In the genomic region with DNA sequence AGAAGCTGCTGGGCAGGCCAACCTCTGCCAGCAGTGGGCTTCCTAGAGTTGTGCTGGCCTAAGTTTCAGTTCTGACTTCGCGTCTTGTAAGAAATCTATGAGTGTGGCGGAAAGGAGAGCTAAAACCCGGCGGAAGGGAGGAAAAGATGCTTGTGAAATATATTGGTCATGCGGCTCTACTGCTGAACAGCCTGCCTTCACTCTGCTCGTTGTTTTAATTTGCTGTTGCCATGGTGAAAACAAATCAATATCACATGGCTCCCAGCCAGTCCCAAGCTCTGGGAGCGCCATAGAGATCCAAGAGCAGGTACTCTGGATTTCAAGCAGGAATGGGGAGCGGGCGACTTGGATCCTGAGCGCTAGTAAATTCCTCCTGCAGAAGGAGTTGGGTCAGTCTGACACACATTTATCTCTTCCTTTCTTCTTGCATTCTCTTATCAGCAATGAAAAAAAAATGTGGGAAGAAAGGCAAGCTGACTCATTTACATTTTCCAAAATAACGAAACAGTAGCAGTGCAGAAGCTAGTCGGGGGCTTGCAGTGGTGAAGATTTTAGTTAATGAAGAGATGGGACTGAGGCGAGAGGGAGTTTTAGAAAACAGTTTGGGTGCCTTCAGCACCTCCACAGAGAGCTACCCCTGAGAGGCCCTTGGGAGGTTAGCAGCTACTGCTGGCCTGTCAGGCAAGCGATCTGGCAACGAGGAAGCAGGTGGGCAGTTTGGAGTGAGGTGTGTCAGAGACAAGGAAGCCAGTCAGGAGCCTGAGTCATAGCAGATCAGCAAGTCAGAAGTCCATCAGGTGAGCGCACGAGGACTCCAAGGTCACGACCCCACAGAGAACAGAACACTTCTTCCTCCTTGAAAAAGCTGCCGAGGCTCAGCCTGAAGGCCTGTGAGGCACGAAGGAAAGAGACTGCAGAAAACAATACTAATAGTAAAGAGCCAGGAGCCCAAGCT, we compare ENCODE assay signal across 8 mouse cellular contexts. TPM values are rescaled to one million over a fixed set of nuclear protein-coding genes. Genes with fewer than 3 reads are reported as not detected.
DNase-seq lines count a peak whose midpoint lies in the region; ATAC-seq and TF ChIP-seq lines count a peak whose summit lies in the region.

No protein-coding gene starts in this region.

- H3K4me3 ChIP-seq in bone marrow macrophage, adult 2 months (ENCODE audit: insufficient read depth, low read length) = peak overlapping the region; percentile 48
- peak overlapping the region; percentile 59 for H3K4me3 ChIP-seq in forebrain, embryonic 15.5 days
- H3K4me3 ChIP-seq in intestine, embryonic 14.5 days (ENCODE audit: low read depth, low read length) = peak overlapping the region; percentile 62
- peak overlapping the region; percentile 73 for H3K4me3 ChIP-seq in liver, embryonic 15.5 days (replicated peaks)

- peak overlapping the region; percentile 13; the same call in 1 of the 2 replicates for H3K9ac ChIP-seq in forebrain, embryonic 15.5 days (replicated peaks)
- peak overlapping the region; percentile 74 for H3K9ac ChIP-seq in intestine, embryonic 14.5 days (ENCODE audit: low read length)
- peak overlapping the region; percentile 34 for H3K9ac ChIP-seq in liver, embryonic 15.5 days

- no peaks in the 10 kb centered on the region for H3K36me3 ChIP-seq in forebrain, embryonic 15.5 days
- no peaks in the 10 kb centered on the region for H3K36me3 ChIP-seq in intestine, embryonic 14.5 days (ENCODE audit: control insufficient read depth, insufficient read depth, low read length)
- no peaks in the 10 kb centered on the region for H3K36me3 ChIP-seq in liver, embryonic 15.5 days (replicated peaks)

- peaks cover 36% of the 10 kb centered on the region for H3K4me1 ChIP-seq in bone marrow macrophage, adult 2 months (ENCODE audit: control insufficient read depth, insufficient read depth, low read length)
- H3K4me1 ChIP-seq in forebrain, embryonic 15.5 days = peaks cover 48% of the 10 kb centered on the region
- peaks cover 43% of the 10 kb centered on the region for H3K4me1 ChIP-seq in intestine, embryonic 14.5 days (replicated peaks; ENCODE audit: control insufficient read depth, insufficient read depth, low read length)
- peaks cover 46% of the 10 kb centered on the region for H3K4me1 ChIP-seq in liver, embryonic 15.5 days (replicated peaks)

- peak overlapping the region; percentile 61 for H3K27ac ChIP-seq in bone marrow macrophage, adult 2 months (ENCODE audit: insufficient read depth, low read depth, low read length)
- no peak overlapping the region for H3K27ac ChIP-seq in forebrain, embryonic 15.5 days (replicated peaks)
- peak overlapping the region; percentile 91 for H3K27ac ChIP-seq in intestine, embryonic 14.5 days (ENCODE audit: low read depth)
- H3K27ac ChIP-seq in liver, embryonic 15.5 days (replicated peaks) = peak overlapping the region; percentile 66

- peak; percentile 36 to 38 for DNase-seq in spleen, postnatal 36 days (ENCODE audit: low spot score in 2 of 2)
- no peak for DNase-seq in spleen, postnatal 4 days (ENCODE audit: low spot score in 2 of 2)
- peak; percentile 76 for DNase-seq in intestine, embryonic 14.5 days (ENCODE audit: low spot score)
- DNase-seq in neural tube, embryonic 10.5 days (ENCODE audit: extremely low spot score, low spot score) = peak; percentile 50
- DNase-seq in frontal cortex, postnatal 10 days (ENCODE audit: low spot score in 2 of 2) = no peak

- H3K4me2 ChIP-seq in forebrain, embryonic 15.5 days (replicated peaks) = peak overlapping the region; percentile 49
- H3K4me2 ChIP-seq in intestine, embryonic 14.5 days (ENCODE audit: low read length) = peak overlapping the region; percentile 91
- peak overlapping the region; percentile 80 for H3K4me2 ChIP-seq in liver, embryonic 15.5 days

- TF ChIP-seq POLR2A in bone marrow macrophage, adult 2 months (IDR thresholded peaks at IDR 0.05; ENCODE audit: borderline replicate concordance, low read depth, low read length) = no peak

- WGBS in forebrain, embryonic 15.5 days = 31% methylated on average over 21 of the region's 21 CpGs
- 17% methylated on average over 21 of the region's 21 CpGs for WGBS in intestine, embryonic 14.5 days
- WGBS in liver, embryonic 15.5 days (ENCODE audit: insufficient replicate concordance) = 9% methylated on average over 21 of the region's 21 CpGs

- H3K27me3 ChIP-seq in forebrain, embryonic 15.5 days = no peaks in the 10 kb centered on the region
- H3K27me3 ChIP-seq in intestine, embryonic 14.5 days (replicated peaks; ENCODE audit: control insufficient read depth, insufficient read depth, low read length) = no peaks in the 10 kb centered on the region
- no peaks in the 10 kb centered on the region for H3K27me3 ChIP-seq in liver, embryonic 15.5 days

- no peak for TF ChIP-seq CTCF in bone marrow macrophage, adult 2 months (IDR thresholded peaks at IDR 0.05; ENCODE audit: low read depth, low read length)

- H3K9me3 ChIP-seq in forebrain, embryonic 15.5 days = no peaks in the 10 kb centered on the region
- H3K9me3 ChIP-seq in intestine, embryonic 14.5 days (ENCODE audit: control insufficient read depth, low read length) = no peaks in the 10 kb centered on the region
- H3K9me3 ChIP-seq in liver, embryonic 15.5 days (replicated peaks) = no peaks in the 10 kb centered on the region

- ATAC-seq in forebrain, embryonic 15.5 days (replicated peaks) = no peak
- ATAC-seq in intestine, embryonic 14.5 days (replicated peaks; ENCODE audit: low FRiP score, low TSS enrichment, low read depth) = peak; percentile 54
- ATAC-seq in liver, embryonic 15.5 days (ENCODE audit: insufficient read depth) = no peak

RNA-seq across cellular contexts. Expression of a gene that starts 3.1 kb away (rescaled TPM):
- 98.2 and 110 TPM in 2 replicates for polyA plus RNA-seq in bone marrow macrophage, adult 2 months (2012; ENCODE audit: insufficient read depth, insufficient read length, missing spikeins)
- polyA plus RNA-seq in forebrain, embryonic 15.5 days (2015; fragmentation: Nextera tagmentation; extraction: Ambion mirVana) = 22.2 TPM in 2 replicates
- 111 and 118 TPM in 2 replicates for polyA plus RNA-seq in intestine, embryonic 14.5 days (2014; fragmentation: Nextera tagmentation; extraction: Ambion mirVana)
- polyA plus RNA-seq in liver, embryonic 15.5 days (2015; fragmentation: Nextera tagmentation; extraction: Ambion mirVana) = 15.1 and 15.3 TPM in 2 replicates

Comparison
In these comparisons a context has a peak if more than half of its experiments do, and no peak if none do; other contexts are left out.
1. DNase-seq: peak in spleen, postnatal 36 days (2 of 2), intestine, embryonic 14.5 days (single experiment) and neural tube, embryonic 10.5 days (single experiment); none in spleen, postnatal 4 days (0 of 2) and frontal cortex, postnatal 10 days (0 of 2).
2. H3K9ac ChIP-seq: peak in every context shown above with its lines; median percentile 74 in intestine, embryonic 14.5 days; 34 in liver, embryonic 15.5 days; 13 in forebrain, embryonic 15.5 days.
3. Peak in every context shown above with its lines, with median percentiles within 50 percentile points of each other: H3K4me3 ChIP-seq and H3K4me2 ChIP-seq.